15 mouse cellular contexts compared by ENCODE assay signal in genomic region chr16:79001679-79002078, GRCm38 (mm10).
"Had no signal": no experiment of that assay in that cellular context is flagged by ENCODE, and none has a peak within 500 bp of the region (broad histone marks: within the 10 kb centered on the region; RNA-seq: fewer than 3 reads in every experiment).

No protein-coding gene starts in this region.

- H3K9me3 ChIP-seq: neural tube, embryonic 12.5 days; neural tube, embryonic 13.5 days; neural tube, embryonic 15.5 days had no signal

- H3K36me3 ChIP-seq: neural tube, embryonic 12.5 days; neural tube, embryonic 13.5 days; neural tube, embryonic 15.5 days had no signal

- H3K4me1 ChIP-seq: neural tube, embryonic 12.5 days; neural tube, embryonic 13.5 days; neural tube, embryonic 15.5 days had no signal

- H3K27me3 ChIP-seq: neural tube, embryonic 12.5 days; neural tube, embryonic 13.5 days; neural tube, embryonic 15.5 days had no signal

- H3K27ac ChIP-seq: neural tube, embryonic 12.5 days; neural tube, embryonic 13.5 days; neural tube, embryonic 15.5 days had no signal

- H3K4me3 ChIP-seq: neural tube, embryonic 12.5 days; neural tube, embryonic 13.5 days; neural tube, embryonic 15.5 days had no signal

- H3K4me2 ChIP-seq: neural tube, embryonic 12.5 days; neural tube, embryonic 13.5 days; neural tube, embryonic 15.5 days had no signal

- DNase-seq: retina, postnatal 1 day; right cerebral cortex, adult 18-20 months; right cerebral cortex, postnatal 14 days; right cerebral cortex, postnatal 25 days; right cerebral cortex, postnatal 4 days; spleen, adult 18-20 months; thymus, adult 18-20 months; thymus, adult 2 months; thymus, postnatal 14 days; thymus, postnatal 25 days; thymus, postnatal 36 days; thymus, postnatal 4 days had no signal

- H3K9ac ChIP-seq: neural tube, embryonic 12.5 days; neural tube, embryonic 13.5 days; neural tube, embryonic 15.5 days had no signal
